Comparison of ENCODE assay signal across 10 mouse cellular contexts in the genomic region with DNA sequence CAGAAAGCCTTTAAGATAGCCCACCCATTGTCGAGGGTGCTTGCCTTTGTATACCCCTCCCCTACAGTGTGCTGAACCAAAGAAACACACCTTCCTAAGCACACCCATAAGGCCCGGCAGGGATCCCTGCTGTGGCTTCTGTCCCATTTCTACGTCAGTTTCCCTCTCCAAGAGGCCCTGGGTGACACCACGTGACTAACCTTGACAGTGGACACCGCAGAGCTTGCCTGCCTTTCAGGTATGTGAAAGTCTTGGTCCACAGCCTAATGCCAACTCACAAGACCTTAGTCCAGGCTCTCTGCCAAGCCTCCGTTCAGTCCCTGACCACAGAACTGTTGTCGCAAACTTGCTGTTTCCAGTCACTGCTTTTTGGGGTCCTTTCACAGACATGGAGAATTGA. TPM values are rescaled to one million over a fixed set of nuclear protein-coding genes. Genes with fewer than 3 reads are reported as not detected.
DNase-seq lines count a peak whose midpoint lies in the region; ATAC-seq and TF ChIP-seq lines count a peak whose summit lies in the region.
"Had no signal": no experiment of that assay in that cellular context is flagged by ENCODE, and none has a peak within 500 bp of the region (broad histone marks: within the 10 kb centered on the region; RNA-seq: fewer than 3 reads in every experiment).

No protein-coding gene starts in this region.

- WGBS in kidney, adult 2 months, result 25% methylated on average over 7 of the region's 7 CpGs
- WGBS in lung, embryonic 16.5 days, result 46% methylated on average over 7 of the region's 7 CpGs
- WGBS in thymus, adult 2 months, result 36% methylated on average over 7 of the region's 7 CpGs

- TF ChIP-seq CTCF in MEL (IDR thresholded peaks at IDR 0.05 in 2 of 3, conservative IDR thresholded peaks at IDR 0.05 in 1 of 3; ENCODE audit: control insufficient read depth in 1 of 3, insufficient read depth in 1 of 3, low read depth in 2 of 3, low read length in 3 of 3, poor library complexity in 1 of 3, severe bottlenecking in 1 of 3), result no peak
- TF ChIP-seq CTCF in kidney, adult 2 months (conservative IDR thresholded peaks at IDR 0.05; ENCODE audit: insufficient read depth, insufficient read length, low read depth, low read length), result no peak
- no peak for TF ChIP-seq CTCF in thymus, adult 2 months (IDR thresholded peaks at IDR 0.05; ENCODE audit: borderline replicate concordance, control insufficient read depth, extremely low read depth, insufficient read depth, low read length, poor library complexity)

- H3K27me3 ChIP-seq in MEL (ENCODE audit: control insufficient read depth in 1 of 2, insufficient read depth in 2 of 2, low read length in 2 of 2), result no peaks in the 10 kb centered on the region
- no peaks in the 10 kb centered on the region for H3K27me3 ChIP-seq in kidney, adult 2 months (replicated peaks; ENCODE audit: control insufficient read depth, insufficient read depth, low read length)
- no peaks in the 10 kb centered on the region for H3K27me3 ChIP-seq in lung, embryonic 16.5 days (ENCODE audit: control insufficient read depth, insufficient read depth, low read depth, low read length)
- no peaks in the 10 kb centered on the region for H3K27me3 ChIP-seq in thymus, adult 2 months (ENCODE audit: control insufficient read depth, insufficient read depth, low read length)

- H3K36me3 ChIP-seq in MEL (ENCODE audit: control insufficient read depth in 1 of 2, insufficient read depth in 2 of 2, low read length in 2 of 2), result peaks cover 0 to 14% of the 10 kb centered on the region in 2 experiments; a peak in 2 of 4 replicates
- no peaks in the 10 kb centered on the region for H3K36me3 ChIP-seq in kidney, adult 2 months (ENCODE audit: control insufficient read depth, insufficient read depth, low read length)
- no peaks in the 10 kb centered on the region for H3K36me3 ChIP-seq in lung, embryonic 16.5 days (ENCODE audit: control insufficient read depth, insufficient read depth, low read length)
- H3K36me3 ChIP-seq in thymus, adult 2 months (ENCODE audit: control insufficient read depth, insufficient read depth, low read length), result no peaks in the 10 kb centered on the region

- H3K9me3 ChIP-seq in MEL (replicated peaks; ENCODE audit: insufficient read depth, low read length), result no peaks in the 10 kb centered on the region
- H3K9me3 ChIP-seq in lung, embryonic 16.5 days (ENCODE audit: control insufficient read depth, low read length), result no peaks in the 10 kb centered on the region

- no peak overlapping the region for H3K4me2 ChIP-seq in lung, embryonic 16.5 days (ENCODE audit: low read depth, low read length)

- H3K4me3 ChIP-seq in MEL (ENCODE audit: control insufficient read depth in 1 of 2, insufficient read depth in 1 of 2, low read depth in 2 of 2, low read length in 2 of 2), result peak overlapping the region; percentile 20 to 41; a peak in 3 of 4 replicates
- no peak overlapping the region for H3K4me3 ChIP-seq in kidney, adult 2 months (ENCODE audit: insufficient read depth, low read depth, low read length)
- no peak overlapping the region for H3K4me3 ChIP-seq in lung, embryonic 16.5 days (ENCODE audit: low read length)
- no peak overlapping the region for H3K4me3 ChIP-seq in thymus, adult 2 months (ENCODE audit: control insufficient read depth, insufficient read depth, low read length)

- no peak for DNase-seq in MEL (ENCODE audit: low read depth, low spot score)
- DNase-seq in c-Kit-negative CD71-positive TER-119-positive erythroid progenitor cells, embryonic 14.5 days (ENCODE audit: low read depth, low spot score), result peak; percentile 79
- peak; percentile 93 for DNase-seq in kidney, adult 2 months
- DNase-seq in thymus, adult 2 months, result no peak
- DNase-seq in layer of hippocampus, adult 11-12 months (ENCODE audit: low spot score), result no peak
- DNase-seq in right cerebral cortex, postnatal 25 days, result no peak
- DNase-seq: right cerebral cortex, adult 18-20 months had no signal

- H3K4me1 ChIP-seq in MEL (ENCODE audit: control insufficient read depth in 1 of 2, insufficient read depth in 2 of 2, low read length in 2 of 2), result peaks cover 7 to 24% of the 10 kb centered on the region in 2 experiments
- peaks cover 14% of the 10 kb centered on the region; the same call in 1 of the 2 replicates for H3K4me1 ChIP-seq in kidney, adult 2 months (ENCODE audit: control insufficient read depth, insufficient read depth, low read length)
- peaks cover 2% of the 10 kb centered on the region; the same call in 1 of the 2 replicates for H3K4me1 ChIP-seq in lung, embryonic 16.5 days (replicated peaks; ENCODE audit: control insufficient read depth, insufficient read depth, low read length)
- H3K4me1 ChIP-seq in thymus, adult 2 months (replicated peaks; ENCODE audit: control insufficient read depth, insufficient read depth, low read length), result no peaks in the 10 kb centered on the region

- H3K79me2 ChIP-seq in MEL (ENCODE audit: control insufficient read depth, insufficient read depth, low read length, poor library complexity), result no peaks in the 10 kb centered on the region

- TF ChIP-seq EP300 in MEL (IDR thresholded peaks at IDR 0.05; ENCODE audit: low read depth in 1 of 2, low read length in 2 of 2), result no peak

- H3K9ac ChIP-seq in MEL (ENCODE audit: control insufficient read depth, low read depth, low read length, poor library complexity, severe bottlenecking), result peak overlapping the region; percentile 31
- H3K9ac ChIP-seq in lung, embryonic 16.5 days (ENCODE audit: low read length), result no peak overlapping the region

- H3K27ac ChIP-seq in MEL (ENCODE audit: control insufficient read depth, low read depth, low read length), result peak overlapping the region; percentile 72
- peak overlapping the region; percentile 91 for H3K27ac ChIP-seq in kidney, adult 2 months (ENCODE audit: insufficient read depth, low read depth, low read length)
- H3K27ac ChIP-seq in lung, embryonic 16.5 days (ENCODE audit: low read length), result no peak overlapping the region
- H3K27ac ChIP-seq in thymus, adult 2 months (ENCODE audit: control insufficient read depth, insufficient read depth, low read length), result no peak overlapping the region

- TF ChIP-seq POLR2A in MEL (IDR thresholded peaks at IDR 0.05; ENCODE audit: control insufficient read depth in 1 of 2, insufficient read depth in 1 of 2, low read depth in 1 of 2, low read length in 2 of 2, poor library complexity in 1 of 2), result no peak
- no peak for TF ChIP-seq POLR2A in kidney, adult 2 months (IDR thresholded peaks at IDR 0.05; ENCODE audit: low read depth, low read length)
- no peak for TF ChIP-seq POLR2A in thymus, adult 2 months (IDR thresholded peaks at IDR 0.05; ENCODE audit: control insufficient read depth, extremely low read depth, insufficient read depth, low read length, poor library complexity)

- TF ChIP-seq RAD21 in MEL (IDR thresholded peaks at IDR 0.05; ENCODE audit: low read depth, low read length), result no peak

- ATAC-seq in lung, embryonic 16.5 days (ENCODE audit: low read depth), result peak; percentile 79
- no peak for ATAC-seq in monocyte, adult 5-6 weeks (replicated peaks; ENCODE audit: insufficient number of reproducible peaks, low FRiP score, low TSS enrichment, poor library complexity, severe bottlenecking)

TF ChIP-seq in MEL, 35 proteins besides CTCF, POLR2A, EP300 and RAD21:
- TF ChIP-seq MAZ (IDR thresholded peaks at IDR 0.05; ENCODE audit: low read depth, low read length) (no peak), MAFK (IDR thresholded peaks at IDR 0.05; ENCODE audit: borderline replicate concordance, low read depth, low read length) (no peak), USF2 (IDR thresholded peaks at IDR 0.05; ENCODE audit: borderline replicate concordance in 1 of 2, insufficient read depth in 1 of 2, low read depth in 1 of 2, low read length in 2 of 2) (peak; percentile 21 to 57; a peak in 2 of 4 replicates), TBP (IDR thresholded peaks at IDR 0.05; ENCODE audit: low read depth, low read length) (no peak), MAX (IDR thresholded peaks at IDR 0.05; ENCODE audit: low read length) (peak; percentile 59), GATA1 (IDR thresholded peaks at IDR 0.05; ENCODE audit: low read depth, low read length) (no peak), ZMIZ1 (IDR thresholded peaks at IDR 0.05; ENCODE audit: low read depth, low read length) (no peak), BHLHE40 (IDR thresholded peaks at IDR 0.05; ENCODE audit: borderline replicate concordance, low read depth, low read length) (no peak), USF1 (IDR thresholded peaks at IDR 0.05; ENCODE audit: low read depth, low read length) (peak; percentile 88), POLR2AphosphoS2 (IDR thresholded peaks at IDR 0.05; ENCODE audit: low read length) (no peak), ZKSCAN1 (IDR thresholded peaks at IDR 0.05; ENCODE audit: low read depth, low read length) (no peak)

RNA-seq across cellular contexts. Expression of gene Samd7, which starts 20.1 kb away (rescaled TPM):
- not detected in 2 replicates for total RNA-seq in MEL (2012; rRNA removed)
- polyA plus RNA-seq in MEL (2012; ENCODE audit: insufficient read depth in 1 of 2, insufficient read length in 2 of 2, low read depth in 1 of 2, low replicate concordance in 2 of 2, missing spikeins in 1 of 2), result not detected
- polyA plus RNA-seq in kidney, adult 2 months (2012; rRNA removed), result not detected in 2 replicates
- not detected in 2 replicates for polyA plus RNA-seq in lung, embryonic 16.5 days (2015; fragmentation: Nextera tagmentation; extraction: Ambion mirVana)
- not detected in 2 replicates for polyA plus RNA-seq in thymus, adult 2 months (2012; rRNA removed)
- total RNA-seq in monocyte, adult 5-6 weeks (2017), result not detected in 3 replicates
- polyA plus RNA-seq: limb, embryonic 14.5 days had no signal

RNA-seq across cellular contexts. Expression of gene Sec62, which starts 26.5 kb away (rescaled TPM):
- 32.8 and 35.6 TPM in 2 replicates for total RNA-seq in MEL (2012; rRNA removed)
- 100 to 1,000 TPM in 1 of 2 experiments, 10 to 100 TPM in 1; 75.4 to 171 TPM for polyA plus RNA-seq in MEL (2012; ENCODE audit: insufficient read depth in 1 of 2, insufficient read length in 2 of 2, low read depth in 1 of 2, low replicate concordance in 2 of 2, missing spikeins in 1 of 2)
- polyA plus RNA-seq in kidney, adult 2 months (2012; rRNA removed), result 40.0 and 52.0 TPM in 2 replicates
- polyA plus RNA-seq in lung, embryonic 16.5 days (2015; fragmentation: Nextera tagmentation; extraction: Ambion mirVana), result 80.0 and 96.2 TPM in 2 replicates
- polyA plus RNA-seq in thymus, adult 2 months (2012; rRNA removed), result 12.7 and 12.9 TPM in 2 replicates
- total RNA-seq in monocyte, adult 5-6 weeks (2017), result 127 to 145 TPM (median 128 TPM) in 3 replicates

Comparison
In these comparisons a context has a peak if more than half of its experiments do, and no peak if none do; other contexts are left out.
1. DNase-seq: peak in c-Kit-negative CD71-positive TER-119-positive erythroid progenitor cells, embryonic 14.5 days (single experiment) and kidney, adult 2 months (single experiment); none in MEL (single experiment), thymus, adult 2 months (single experiment), layer of hippocampus, adult 11-12 months (single experiment) and right cerebral cortex, postnatal 25 days (single experiment).
2. H3K27ac ChIP-seq: peak in MEL (single experiment) and kidney, adult 2 months (single experiment); none in lung, embryonic 16.5 days (single experiment) and thymus, adult 2 months (single experiment).
3. H3K4me3 ChIP-seq: peak in MEL (2 of 2); none in kidney, adult 2 months (single experiment), lung, embryonic 16.5 days (single experiment) and thymus, adult 2 months (single experiment).